Comparison of ENCODE assay signal across 8 mouse cellular contexts in genomic region chr16:29814655-29815054, GRCm38 (mm10).
DNase-seq lines count a peak whose midpoint lies in the region; ATAC-seq and TF ChIP-seq lines count a peak whose summit lies in the region.

No protein-coding gene starts in this region.

- no peak for TF ChIP-seq POLR2A in cerebellum, adult 2 months (IDR thresholded peaks at IDR 0.05; ENCODE audit: borderline replicate concordance, insufficient read depth, low read length)

- no peaks in the 10 kb centered on the region for H3K9me3 ChIP-seq in embryonic facial prominence, embryonic 10.5 days
- H3K9me3 ChIP-seq in forebrain, embryonic 13.5 days (replicated peaks) = no peaks in the 10 kb centered on the region
- no peaks in the 10 kb centered on the region for H3K9me3 ChIP-seq in midbrain, embryonic 12.5 days

- H3K4me3 ChIP-seq in embryonic facial prominence, embryonic 10.5 days = no peak overlapping the region
- peak overlapping the region; percentile 61; the same call in 1 of the 2 replicates for H3K4me3 ChIP-seq in forebrain, embryonic 13.5 days
- no peak overlapping the region; the same call in 1 of the 2 replicates for H3K4me3 ChIP-seq in midbrain, embryonic 12.5 days
- H3K4me3 ChIP-seq in cerebellum, adult 2 months (replicated peaks; ENCODE audit: insufficient read depth, low read depth, low read length) = no peak overlapping the region

- H3K4me1 ChIP-seq in embryonic facial prominence, embryonic 10.5 days = peaks cover 58% of the 10 kb centered on the region
- H3K4me1 ChIP-seq in forebrain, embryonic 13.5 days = peaks cover 31% of the 10 kb centered on the region
- peaks cover 31% of the 10 kb centered on the region for H3K4me1 ChIP-seq in midbrain, embryonic 12.5 days
- peaks cover 11% of the 10 kb centered on the region for H3K4me1 ChIP-seq in cerebellum, adult 2 months (ENCODE audit: control insufficient read depth, insufficient read depth, low read length)

- H3K9ac ChIP-seq in forebrain, embryonic 13.5 days = no peak overlapping the region
- no peak overlapping the region for H3K9ac ChIP-seq in midbrain, embryonic 12.5 days (replicated peaks)

- H3K4me2 ChIP-seq in forebrain, embryonic 13.5 days = peak overlapping the region; percentile 97; the same call in 1 of the 2 replicates
- peak overlapping the region; percentile 94 for H3K4me2 ChIP-seq in midbrain, embryonic 12.5 days (replicated peaks)

- peak overlapping the region; percentile 97 for H3K27ac ChIP-seq in embryonic facial prominence, embryonic 10.5 days (replicated peaks)
- 0 out of 2 replicates have a peak overlapping the region, but pooled peaks have one; percentile 33 for H3K27ac ChIP-seq in forebrain, embryonic 13.5 days
- H3K27ac ChIP-seq in midbrain, embryonic 12.5 days (replicated peaks) = no peak overlapping the region
- H3K27ac ChIP-seq in cerebellum, adult 2 months (ENCODE audit: insufficient read depth, low read length) = no peak overlapping the region

- no peak for ATAC-seq in forebrain, embryonic 13.5 days
- ATAC-seq in midbrain, embryonic 12.5 days (ENCODE audit: low FRiP score, low read depth) = 0 out of 2 replicates have a peak, but pooled peaks have one; percentile 7

- WGBS in embryonic facial prominence, embryonic 10.5 days = 63% methylated on average over 2 of the region's 2 CpGs
- 61% methylated on average over 2 of the region's 2 CpGs for WGBS in forebrain, embryonic 13.5 days
- WGBS in midbrain, embryonic 12.5 days = 57% methylated on average over 2 of the region's 2 CpGs
- WGBS in cerebellum, adult 2 months = 94% methylated on average over 2 of the region's 2 CpGs

- TF ChIP-seq CTCF in cerebellum, adult 2 months (IDR thresholded peaks at IDR 0.05; ENCODE audit: borderline replicate concordance, insufficient read depth, low read depth, low read length) = no peak

- no peaks in the 10 kb centered on the region for H3K36me3 ChIP-seq in embryonic facial prominence, embryonic 10.5 days (replicated peaks)
- H3K36me3 ChIP-seq in forebrain, embryonic 13.5 days (ENCODE audit: poor library complexity, severe bottlenecking) = no peaks in the 10 kb centered on the region
- H3K36me3 ChIP-seq in midbrain, embryonic 12.5 days = no peaks in the 10 kb centered on the region

- DNase-seq in kidney, adult 11 months = peak; percentile 20
- DNase-seq in kidney, postnatal 4 days = no peak
- no peak for DNase-seq in embryonic facial prominence, embryonic 10.5 days (ENCODE audit: low spot score)
- DNase-seq in cerebellum, adult 2 months = no peak
- no peak for DNase-seq in embryo, embryonic 10.5 days (ENCODE audit: low spot score)
- DNase-seq in lung, postnatal 10 days = no peak

- peaks cover 74% of the 10 kb centered on the region for H3K27me3 ChIP-seq in embryonic facial prominence, embryonic 10.5 days (replicated peaks; ENCODE audit: low read depth, poor library complexity, severe bottlenecking)
- H3K27me3 ChIP-seq in forebrain, embryonic 13.5 days = peaks cover 9% of the 10 kb centered on the region; the same call in 1 of the 2 replicates
- H3K27me3 ChIP-seq in midbrain, embryonic 12.5 days = peaks cover 85% of the 10 kb centered on the region
- no peaks in the 10 kb centered on the region for H3K27me3 ChIP-seq in cerebellum, adult 2 months (ENCODE audit: control insufficient read depth, insufficient read depth, low read length)

Comparison
In these comparisons a context has a peak if more than half of its experiments do, and no peak if none do; other contexts are left out.
1. H3K27ac ChIP-seq: peak in embryonic facial prominence, embryonic 10.5 days (single experiment) and forebrain, embryonic 13.5 days (single experiment); none in midbrain, embryonic 12.5 days (single experiment) and cerebellum, adult 2 months (single experiment).